Mouse (Mus musculus) kidney, adult 2 months (tissue): ENCODE data around the gene Hcrt.

Experiments used
- CTCF ChIP-seq: fragments of 200-500 bp; conservative IDR thresholded peaks from 2 replicates; pipeline ENCODE4 v1.5.1; 2011; ENCODE audit warnings: low read depth, mild to moderate bottlenecking, control low read depth, low read length, moderate library complexity, mixed read lengths; ENCODE audit not compliant: insufficient read depth, insufficient read length
- POLR2A ChIP-seq: fragments of 200-500 bp; IDR thresholded peaks from one replicate; pipeline ENCODE4 v1.6.1; 2011; ENCODE audit warnings: low read depth, low read length, control low read depth

DNA sequence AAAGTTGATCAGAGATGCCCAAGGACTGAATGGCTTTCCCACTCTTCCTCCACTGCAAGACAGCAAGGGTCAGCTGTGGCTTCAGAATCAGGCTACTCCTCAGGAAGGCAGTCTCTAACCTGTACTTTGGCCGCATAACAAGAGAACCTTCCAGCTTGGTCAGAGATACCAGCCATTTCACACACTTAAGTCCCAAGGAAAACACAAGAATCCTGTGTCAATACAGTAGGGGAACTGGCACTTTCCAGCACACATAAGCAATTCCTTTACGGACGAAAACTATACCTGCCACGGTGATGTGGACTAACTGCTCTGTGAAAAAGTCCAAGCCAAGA is 26.0 kb downstream of the Hcrt start:
- TF ChIP-seq POLR2A (no peak), CTCF (no peak)
